Comparison of ENCODE assay signal across 8 mouse cellular contexts in the genomic region with DNA sequence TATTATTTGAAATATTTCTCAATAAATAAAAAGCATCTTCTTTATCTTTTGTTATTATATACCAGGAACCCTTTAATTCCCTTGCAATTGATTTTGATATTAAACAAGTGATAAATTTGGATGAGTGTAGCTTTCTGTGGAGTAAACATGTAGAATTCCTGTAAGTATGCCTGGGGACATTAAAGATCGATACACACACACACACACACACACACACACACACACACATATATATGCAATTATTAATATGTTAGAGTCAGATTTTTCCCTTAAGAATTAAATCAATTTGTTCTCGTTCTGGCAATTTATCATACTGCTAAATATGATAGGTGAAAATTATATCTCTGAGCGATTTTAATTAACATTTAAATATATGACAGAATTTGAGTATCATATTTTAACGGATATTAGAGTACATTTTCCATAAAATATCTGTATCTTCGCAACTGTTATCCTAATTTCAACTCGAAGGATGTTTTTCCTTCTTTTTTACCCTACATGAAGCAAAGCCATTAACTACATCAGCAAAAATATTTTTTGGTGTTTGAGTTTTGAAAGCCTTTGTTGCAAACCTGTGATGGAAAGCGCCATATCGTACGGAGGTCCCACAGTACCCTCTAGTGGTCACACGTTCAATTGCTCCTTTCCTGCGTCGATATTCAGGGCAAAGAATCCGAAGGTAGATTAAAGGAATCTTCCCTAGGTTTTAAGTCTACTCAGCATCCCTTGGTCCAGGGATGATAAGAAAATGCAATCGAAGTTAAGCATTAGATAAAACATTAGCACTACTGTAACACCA.
A peak's percentile ranks its signal among the peaks of the same experiment; 100 is the strongest.
DNase-seq lines count a peak whose midpoint lies in the region; ATAC-seq lines count a peak whose summit lies in the region.

No protein-coding gene starts in this region.

- no peak overlapping the region for H3K4me2 ChIP-seq in forebrain, embryonic 11.5 days (ENCODE audit: low read depth, low read length, severe bottlenecking)

- H3K36me3 ChIP-seq in forebrain, embryonic 11.5 days (ENCODE audit: control insufficient read depth, insufficient read depth, low read length), result no peaks in the 10 kb centered on the region

- intact Hi-C loops in gastrocnemius, postnatal 36 days (cut with DNase I), result no loop called here

- no peaks in the 10 kb centered on the region for H3K27me3 ChIP-seq in forebrain, embryonic 11.5 days (ENCODE audit: control insufficient read depth, insufficient read depth, low read length)

- no peaks in the 10 kb centered on the region for H3K4me1 ChIP-seq in forebrain, embryonic 11.5 days (replicated peaks; ENCODE audit: control insufficient read depth, insufficient read depth, low read length)

- H3K9me3 ChIP-seq in forebrain, embryonic 11.5 days (ENCODE audit: control insufficient read depth, low read length), result no peaks in the 10 kb centered on the region

- DNase-seq in gastrocnemius, postnatal 10 days, result peak; percentile 29
- no peak for DNase-seq in gastrocnemius, postnatal 36 days
- DNase-seq in 3T3-L1 (ENCODE audit: low read depth, low spot score), result peak; percentile 62
- DNase-seq in adrenal gland, postnatal 36 days, result peak; percentile 5 to 40
- DNase-seq in forebrain, embryonic 11.5 days (ENCODE audit: low spot score), result peak; percentile 54
- peak; percentile 2 for DNase-seq in large intestine, adult 2 months (ENCODE audit: low read depth, low spot score)
- peak; percentile 72 for DNase-seq in mesoderm, embryonic 11.5 days (ENCODE audit: low read depth, low spot score)
- peak; percentile 19 for DNase-seq in urinary bladder, postnatal 25 days (ENCODE audit: low spot score)

- H3K27ac ChIP-seq in forebrain, embryonic 11.5 days (ENCODE audit: low read depth, low read length), result no peak overlapping the region

- peak; percentile 71 for ATAC-seq in forebrain, embryonic 11.5 days (replicated peaks; ENCODE audit: low FRiP score)

- WGBS in forebrain, embryonic 11.5 days, result 24% methylated on average over 14 of the region's 14 CpGs
- WGBS in large intestine, adult 2 months, result 21% methylated on average over 14 of the region's 14 CpGs

- H3K9ac ChIP-seq in forebrain, embryonic 11.5 days (ENCODE audit: low read length), result no peak overlapping the region

- no peak overlapping the region for H3K4me3 ChIP-seq in forebrain, embryonic 11.5 days (ENCODE audit: low read depth, low read length)

Comparison
In these comparisons a context has a peak if more than half of its experiments do, and no peak if none do; other contexts are left out.
1. DNase-seq: peak in gastrocnemius, postnatal 10 days (single experiment), 3T3-L1 (single experiment), adrenal gland, postnatal 36 days (2 of 2), forebrain, embryonic 11.5 days (single experiment), large intestine, adult 2 months (single experiment), mesoderm, embryonic 11.5 days (single experiment) and urinary bladder, postnatal 25 days (single experiment); none in gastrocnemius, postnatal 36 days (0 of 2).